Mouse (Mus musculus): ENCODE results near the gene Dab2. TPM values are rescaled to one million over a fixed set of nuclear protein-coding genes. Genes with fewer than 3 reads are reported as not detected.

The Dab2 gene
- polyA plus RNA-seq, 1 experiment from 2014 or later: 57.4 TPM

DNA sequence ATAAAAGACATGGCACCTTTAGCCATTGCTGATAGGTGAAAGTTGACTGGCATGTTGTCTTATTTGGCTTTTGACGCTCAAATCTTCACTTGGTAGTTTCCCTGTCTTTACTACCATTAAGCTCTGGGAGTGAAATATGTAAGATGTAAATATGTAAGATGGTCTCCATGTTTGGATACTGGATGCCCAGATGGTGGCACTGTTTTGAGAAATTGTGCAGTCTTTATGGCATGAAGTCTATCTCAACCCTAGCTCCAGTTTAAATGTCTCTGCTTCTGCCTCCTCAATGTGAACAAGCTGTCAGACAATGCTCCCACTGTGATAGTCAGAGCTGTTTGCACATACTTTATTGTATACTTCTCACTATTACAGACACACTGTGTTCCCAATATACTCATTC lies 169.3 kb downstream of the Dab2 start:
- Histone ChIP-seq H3K4me3 (ENCODE audit: low read depth, low read length) (no peak overlapping the region), H3K9me3 (ENCODE audit: control insufficient read depth, low read length) (no peaks in the 10 kb centered on the region), H3K27me3 (ENCODE audit: control insufficient read depth, insufficient read depth, low read length) (no peaks in the 10 kb centered on the region), H3K9ac (ENCODE audit: low read length) (no peak overlapping the region), H3K36me3 (ENCODE audit: control insufficient read depth, insufficient read depth, low read length) (no peaks in the 10 kb centered on the region), H3K27ac (replicated peaks; ENCODE audit: low read depth, low read length) (no peak overlapping the region), H3K4me1 (ENCODE audit: control insufficient read depth, insufficient read depth, low read length) (no peaks in the 10 kb centered on the region), H3K4me2 (ENCODE audit: low read depth, severe bottlenecking) (no peak overlapping the region)
- DNase-seq (ENCODE audit: low spot score) (no peak), ATAC-seq (ENCODE audit: insufficient number of reproducible peaks, low FRiP score, low TSS enrichment, low read depth) (no peak)
- 92% methylated on average over 1 of the region's 1 CpGs for WGBS

DNA sequence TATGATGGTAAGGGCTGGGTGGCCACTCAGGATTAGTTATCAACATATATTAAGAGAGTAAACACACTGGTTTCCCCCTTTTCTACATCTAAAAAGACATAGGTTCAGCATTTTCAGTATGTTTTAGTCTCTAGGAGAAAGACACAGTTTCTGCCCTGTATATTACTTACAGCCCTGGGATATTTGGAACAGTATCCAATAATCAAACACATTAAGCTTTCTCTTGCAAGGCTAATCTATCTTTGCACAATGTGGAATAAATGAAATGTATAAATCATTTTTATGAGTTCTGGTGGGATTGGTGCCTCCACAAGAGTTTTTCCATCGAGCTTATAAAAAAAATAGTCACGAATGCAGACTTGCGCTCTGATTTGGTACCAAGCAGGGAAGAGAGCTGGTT lies 169.8 kb downstream of the Dab2 start:
- Histone ChIP-seq H3K9ac (ENCODE audit: low read length) (no peak overlapping the region), H3K27me3 (ENCODE audit: control insufficient read depth, insufficient read depth, low read length) (no peaks in the 10 kb centered on the region), H3K27ac (replicated peaks; ENCODE audit: low read depth, low read length) (no peak overlapping the region), H3K4me2 (ENCODE audit: low read depth, severe bottlenecking) (no peak overlapping the region), H3K4me1 (ENCODE audit: control insufficient read depth, insufficient read depth, low read length) (no peaks in the 10 kb centered on the region), H3K36me3 (ENCODE audit: control insufficient read depth, insufficient read depth, low read length) (no peaks in the 10 kb centered on the region), H3K9me3 (ENCODE audit: control insufficient read depth, low read length) (no peaks in the 10 kb centered on the region), H3K4me3 (ENCODE audit: low read depth, low read length) (no peak overlapping the region)
- WGBS: 82% methylated on average over 3 of the region's 3 CpGs
- ATAC-seq (ENCODE audit: insufficient number of reproducible peaks, low FRiP score, low TSS enrichment, low read depth): no peak
- DNase-seq (ENCODE audit: low spot score): no peak

DNA sequence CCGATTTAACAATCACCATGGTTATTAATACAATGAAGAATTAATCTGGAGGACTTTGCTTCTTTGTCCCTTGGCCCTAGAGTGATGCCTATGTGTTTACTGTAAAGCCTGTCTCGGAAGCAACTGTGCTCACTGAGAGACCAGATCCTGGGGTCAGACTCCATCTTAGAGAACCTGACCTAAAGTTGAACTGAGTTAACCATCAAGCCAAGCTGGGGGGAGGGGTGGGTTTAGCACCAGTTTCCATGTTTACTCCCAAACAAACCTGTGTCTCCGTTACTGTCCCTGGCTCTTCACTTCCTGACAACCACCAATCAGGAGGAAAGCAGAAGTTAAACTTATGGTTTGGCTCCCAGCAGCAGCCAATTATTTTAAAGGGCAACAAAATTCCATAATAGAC lies 184.0 kb downstream of the Dab2 start:
- Histone ChIP-seq H3K27ac (replicated peaks; ENCODE audit: low read depth, low read length) (no peak overlapping the region), H3K4me1 (ENCODE audit: control insufficient read depth, insufficient read depth, low read length) (no peaks in the 10 kb centered on the region), H3K4me2 (ENCODE audit: low read depth, severe bottlenecking) (no peak overlapping the region), H3K9me3 (ENCODE audit: control insufficient read depth, low read length) (no peaks in the 10 kb centered on the region), H3K9ac (ENCODE audit: low read length) (no peak overlapping the region), H3K4me3 (ENCODE audit: low read depth, low read length) (no peak overlapping the region), H3K36me3 (ENCODE audit: control insufficient read depth, insufficient read depth, low read length) (no peaks in the 10 kb centered on the region), H3K27me3 (ENCODE audit: control insufficient read depth, insufficient read depth, low read length) (no peaks in the 10 kb centered on the region)
- ATAC-seq (ENCODE audit: insufficient number of reproducible peaks, low FRiP score, low TSS enrichment, low read depth) (no peak), DNase-seq (ENCODE audit: low spot score) (no peak)
- 77% methylated on average over 3 of the region's 3 CpGs for WGBS

Other genes starting within 250 kb of the Dab2 start
- gene C9, start 145.5 kb downstream of the Dab2 start, polyA plus RNA-seq (2014; fragmentation: Nextera tagmentation; extraction: Ambion mirVana): not detected in 2 replicates
- 3.0 and 3.3 TPM in 2 replicates for gene Fyb, start 223.1 kb downstream of the Dab2 start, polyA plus RNA-seq (2014; fragmentation: Nextera tagmentation; extraction: Ambion mirVana)

Data from limb, embryonic 11.5 days (tissue).